Mouse (Mus musculus) E14TG2a.4 (cell line): Measurements from ENCODE around the gene Fam207a.

Source experiments
- H3K27me3 ChIP-seq: 2 replicates; pipeline ENCODE4 v1.6.1; 2014; ENCODE audit warnings: low read length, control low read depth; ENCODE audit not compliant: insufficient read depth
- H3K36me3 ChIP-seq: 2 replicates; pipeline ENCODE4 v1.6.1; 2014; ENCODE audit warnings: low read length, control low read depth; ENCODE audit not compliant: insufficient read depth
- H3K4me1 ChIP-seq: replicated peaks from 2 replicates; pipeline ENCODE4 v1.6.1; 2014; ENCODE audit warnings: low read depth, low read length, control low read depth
- H3K4me3 ChIP-seq: replicated peaks from 2 replicates; pipeline ENCODE4 v1.5.1; 2014; ENCODE audit warnings: mild to moderate bottlenecking, low read length
- H3K9me3 ChIP-seq: 2 replicates; pipeline ENCODE4 v1.6.1; 2014; ENCODE audit warnings: low read length, control low read depth
- CTCF ChIP-seq: conservative IDR thresholded peaks from 2 replicates; pipeline ENCODE4 v1.5.1; 2014; ENCODE audit warnings: low read length
- NANOG ChIP-seq: IDR thresholded peaks from 2 replicates; pipeline ENCODE4 v1.6.1; 2014; ENCODE audit warnings: borderline replicate concordance, low read length, mixed read lengths
- POU5F1 ChIP-seq: IDR thresholded peaks from 2 replicates; pipeline ENCODE4 v1.6.1; 2014; ENCODE audit warnings: low read length, borderline replicate concordance

Gene Fam207a

DNA sequence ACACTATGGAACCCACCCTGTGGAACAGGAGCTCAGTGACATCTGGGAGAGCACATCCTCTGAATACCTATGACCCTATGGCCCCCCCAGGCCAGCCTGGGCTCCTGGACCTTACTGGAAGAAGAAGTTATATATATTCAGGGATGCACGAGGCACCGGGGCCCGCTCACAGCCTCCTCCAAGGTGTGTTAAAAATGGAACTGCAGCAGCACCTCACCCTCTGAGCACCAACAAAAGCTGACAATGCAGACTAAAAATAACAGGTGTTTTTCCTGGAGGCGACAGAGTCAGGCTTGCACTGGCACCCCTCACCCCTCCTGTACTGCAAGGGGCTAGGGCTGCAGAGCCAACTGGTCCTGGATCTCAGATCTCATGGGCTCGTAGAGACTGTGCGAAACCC is 48.2 kb downstream of the Fam207a start:
- Histone ChIP-seq H3K9me3 (no peaks in the 10 kb centered on the region), H3K27me3 (0 out of 2 replicates have a peak, but pooled peaks cover 3% of the 10 kb centered on the region), H3K36me3 (no peaks in the 10 kb centered on the region), H3K4me3 (no peak overlapping the region), H3K4me1 (peaks cover 2% of the 10 kb centered on the region; the same call in 1 of the 2 replicates)
- TF ChIP-seq NANOG (no peak), CTCF (no peak), POU5F1 (no peak)

GRCm38 (mm10) chr10:77465902-77466301 is 49.7 kb downstream of the Fam207a start:
- H3K9me3 ChIP-seq: no peaks in the 10 kb centered on the region
- peaks cover 2% of the 10 kb centered on the region; the same call in 1 of the 2 replicates for H3K4me1 ChIP-seq
- TF ChIP-seq CTCF (no peak), POU5F1 (no peak), NANOG (no peak)
- no peak overlapping the region for H3K4me3 ChIP-seq
- H3K36me3 ChIP-seq: no peaks in the 10 kb centered on the region
- no peaks in the 10 kb centered on the region for H3K27me3 ChIP-seq

DNA sequence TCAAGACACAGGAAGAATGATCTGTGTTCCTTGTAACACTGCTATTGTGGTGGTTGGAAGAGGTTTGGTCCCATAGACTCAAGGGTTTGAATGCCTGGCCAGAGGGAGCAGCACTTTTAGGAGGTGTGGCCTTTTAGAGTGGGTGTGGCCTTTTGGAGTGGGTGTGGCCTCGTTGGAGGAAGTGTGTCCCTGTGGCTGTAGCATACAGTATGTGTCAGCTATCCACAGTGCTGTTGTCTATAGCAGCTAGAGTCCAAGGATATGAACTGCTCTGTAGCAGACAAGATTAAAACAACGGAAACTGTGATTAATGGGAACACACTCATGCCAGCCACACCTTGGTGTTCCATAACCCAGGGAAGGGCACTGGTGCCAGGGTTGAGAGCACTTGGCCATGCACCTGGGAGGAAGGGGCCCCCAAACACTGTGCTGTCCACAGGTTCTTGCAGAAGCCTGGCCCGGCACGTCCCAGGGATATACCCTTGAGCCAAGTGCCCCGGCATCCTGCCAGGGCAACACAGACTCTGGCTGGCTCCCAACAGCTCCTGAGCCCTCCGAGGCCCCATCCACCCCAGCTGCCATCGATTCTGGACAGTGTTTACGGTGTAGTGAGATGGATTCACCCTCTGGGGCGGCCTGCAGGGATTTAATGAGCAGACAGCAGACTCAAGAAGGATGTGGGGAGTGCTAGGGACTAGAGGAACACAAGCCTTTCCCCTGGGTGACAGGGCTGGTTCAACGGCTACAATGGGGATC is 51.2 kb downstream of the Fam207a start:
- Histone ChIP-seq H3K27me3 (no peaks in the 10 kb centered on the region), H3K9me3 (no peaks in the 10 kb centered on the region), H3K36me3 (no peaks in the 10 kb centered on the region)

DNA sequence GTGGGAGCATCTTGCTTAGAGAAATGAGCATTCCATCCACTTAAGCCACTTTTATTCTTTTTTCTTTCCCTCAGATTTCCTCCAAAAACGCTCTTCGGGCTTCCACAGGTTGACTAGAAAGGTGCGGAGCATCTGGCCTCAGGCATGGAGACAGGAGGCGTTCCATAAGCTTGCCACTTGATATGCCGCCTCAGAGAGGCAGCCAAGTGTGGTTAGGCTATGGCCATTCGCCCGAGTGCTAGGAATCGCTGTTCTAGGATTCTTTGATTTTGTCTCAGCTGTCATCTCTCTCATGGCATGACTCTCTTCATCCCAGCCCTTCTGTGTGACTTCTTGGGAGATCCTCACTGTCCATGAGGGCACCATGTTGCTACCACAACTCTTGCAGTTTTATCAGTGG is 54.4 kb downstream of the Fam207a start:
- Histone ChIP-seq H3K4me1 (no peaks in the 10 kb centered on the region), H3K27me3 (no peaks in the 10 kb centered on the region), H3K4me3 (no peak overlapping the region), H3K9me3 (no peaks in the 10 kb centered on the region), H3K36me3 (no peaks in the 10 kb centered on the region)
- TF ChIP-seq CTCF: no peak
- no peak for TF ChIP-seq POU5F1
- no peak for TF ChIP-seq NANOG

More for the DNA sequence above, 51.2 kb downstream of the Fam207a start:
- Histone ChIP-seq H3K4me3 (no peak overlapping the region), H3K4me1 (no peaks in the 10 kb centered on the region)
- no peak for TF ChIP-seq CTCF
- no peak for TF ChIP-seq POU5F1
- TF ChIP-seq NANOG: no peak

DNA sequence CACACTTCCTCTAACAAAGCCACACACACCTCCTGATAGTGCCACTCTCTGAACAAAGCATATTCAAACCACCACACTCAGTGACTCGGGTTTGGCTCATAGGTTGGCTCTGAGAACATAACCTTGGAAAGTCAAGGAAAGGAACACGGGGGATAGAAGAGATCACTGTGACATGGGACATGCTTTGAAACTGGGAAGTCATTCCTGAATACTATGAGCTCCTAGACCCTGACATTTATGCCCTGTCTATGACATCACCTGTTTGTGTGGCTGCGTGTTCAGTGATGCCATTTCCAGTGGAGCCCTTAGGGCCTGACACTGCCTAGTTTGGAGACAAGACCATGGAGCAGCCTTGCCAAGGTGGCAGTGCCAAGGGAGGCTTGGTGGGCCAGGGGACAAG is 57.9 kb downstream of the Fam207a start:
- Histone ChIP-seq H3K4me1 (no peaks in the 10 kb centered on the region), H3K27me3 (no peaks in the 10 kb centered on the region), H3K9me3 (no peaks in the 10 kb centered on the region), H3K36me3 (no peaks in the 10 kb centered on the region), H3K4me3 (no peak overlapping the region)
- no peak for TF ChIP-seq NANOG

DNA sequence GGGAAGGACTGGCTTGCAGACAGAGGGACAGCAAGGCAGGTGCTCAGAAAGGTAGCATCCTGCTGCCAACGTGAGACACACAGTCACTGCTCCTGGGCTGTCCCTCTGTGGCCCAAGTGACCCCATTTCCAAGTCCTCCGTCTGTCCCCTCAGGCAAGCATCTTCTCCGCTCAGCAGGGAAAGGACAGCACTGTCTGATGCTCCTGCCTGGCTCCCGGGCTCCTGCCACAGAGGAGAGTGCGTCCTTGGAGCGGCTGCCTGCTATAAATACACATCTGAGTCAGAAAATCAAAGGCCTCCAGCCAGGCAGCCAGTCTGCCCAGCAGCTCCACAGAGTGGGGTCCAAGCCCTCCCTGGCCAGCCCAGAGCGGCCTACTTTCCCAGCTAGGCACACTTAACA is 59.1 kb downstream of the Fam207a start:
- Histone ChIP-seq H3K4me1 (no peaks in the 10 kb centered on the region), H3K9me3 (no peaks in the 10 kb centered on the region), H3K4me3 (no peak overlapping the region), H3K36me3 (no peaks in the 10 kb centered on the region), H3K27me3 (no peaks in the 10 kb centered on the region; the same call in 1 of the 2 replicates)
- TF ChIP-seq CTCF: no peak
- TF ChIP-seq NANOG: no peak
- no peak for TF ChIP-seq POU5F1

DNA sequence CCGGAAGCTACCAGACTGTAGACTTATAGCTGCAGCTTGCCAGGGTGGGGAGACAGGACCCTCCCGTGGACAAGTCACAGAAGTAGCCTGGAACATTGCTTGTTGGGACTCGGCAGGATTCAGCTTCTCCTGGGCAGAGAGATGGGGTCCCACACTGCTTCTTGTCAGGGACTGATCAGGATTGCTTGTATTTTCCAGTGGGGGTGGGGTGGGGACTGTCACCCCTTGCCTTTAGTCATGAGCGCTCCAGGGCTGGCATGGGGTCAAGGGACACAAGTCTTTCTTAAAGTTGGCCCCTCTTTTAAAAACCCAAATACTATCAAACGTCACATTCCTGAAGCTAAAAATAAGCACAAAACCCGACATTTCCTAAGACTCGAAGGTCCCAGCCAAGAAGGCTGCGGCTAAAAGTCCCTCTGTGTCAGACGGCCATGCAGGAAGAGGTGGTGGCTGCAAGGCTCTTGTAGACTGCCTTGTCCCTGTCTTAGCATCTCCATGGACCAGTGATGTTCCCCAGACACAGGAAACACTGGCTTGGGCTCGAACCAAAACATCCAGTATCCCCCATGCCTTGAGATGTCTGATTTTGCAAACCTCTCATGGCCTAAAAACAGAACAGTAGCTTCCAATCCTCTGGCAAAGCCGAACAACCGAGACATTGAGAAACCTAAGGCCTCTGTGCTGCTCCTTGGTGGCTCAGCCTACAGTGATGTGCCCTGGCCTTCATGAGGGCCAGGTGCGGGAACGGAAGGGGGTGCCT is 60.2 kb downstream of the Fam207a start:
- Histone ChIP-seq H3K9me3 (no peaks in the 10 kb centered on the region), H3K4me3 (no peak overlapping the region), H3K36me3 (no peaks in the 10 kb centered on the region), H3K4me1 (no peaks in the 10 kb centered on the region), H3K27me3 (no peaks in the 10 kb centered on the region; the same call in 1 of the 2 replicates)
- TF ChIP-seq POU5F1 (no peak), NANOG (no peak), CTCF (no peak)

DNA sequence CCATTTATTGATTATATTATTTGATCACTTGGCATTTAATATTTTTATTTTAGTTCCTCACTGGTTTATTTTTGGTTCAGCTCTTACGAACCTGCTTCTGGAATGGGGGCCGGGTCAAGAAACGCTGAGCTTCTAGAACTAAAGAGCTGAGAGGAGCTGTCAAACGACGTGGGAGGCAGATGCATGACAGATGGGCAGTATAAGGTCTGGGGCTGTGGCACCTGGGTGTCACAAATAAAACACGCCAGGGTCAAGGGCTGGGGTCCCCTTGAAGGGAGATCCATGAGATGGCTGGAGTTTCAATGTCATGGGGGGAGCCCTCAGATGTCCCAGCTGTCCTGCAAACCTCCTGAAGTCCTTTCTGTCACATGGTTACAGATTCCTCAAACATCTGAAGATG is 60.8 kb downstream of the Fam207a start:
- Histone ChIP-seq H3K36me3 (no peaks in the 10 kb centered on the region), H3K27me3 (no peaks in the 10 kb centered on the region; the same call in 1 of the 2 replicates), H3K9me3 (no peaks in the 10 kb centered on the region), H3K4me1 (no peaks in the 10 kb centered on the region), H3K4me3 (no peak overlapping the region)
- TF ChIP-seq CTCF: no peak
- TF ChIP-seq NANOG: no peak
- no peak for TF ChIP-seq POU5F1
